Mouse (Mus musculus): ENCODE measurements at regions not wholly inside any gene's neighbourhood (a gene's known extent, or its start where the extent isn't known, plus 50 kb on each side); places are given as distances from the start of the nearest gene placed in this dataset.

GRCm38 (mm10) chr6:51144762-51145161 lies 287.7 kb upstream of the Nfe2l3 start:
- no peak for TF ChIP-seq POLR2A (IDR thresholded peaks at IDR 0.05; ENCODE audit: borderline replicate concordance, extremely low read depth, low read depth, low read length)
- no peak for TF ChIP-seq CTCF (IDR thresholded peaks at IDR 0.05; ENCODE audit: insufficient read depth, low read length)

Data from lung, adult 2 months (tissue).